ENCODE assay signal across 13 mouse cellular contexts in genomic region chr8:34472434-34472833, GRCm38 (mm10).
DNase-seq lines count a peak whose midpoint lies in the region; ATAC-seq and TF ChIP-seq lines count a peak whose summit lies in the region.
"Had no signal": no experiment of that assay in that cellular context is flagged by ENCODE, and none has a peak within 500 bp of the region (broad histone marks: within the 10 kb centered on the region; RNA-seq: fewer than 3 reads in every experiment).

No protein-coding gene starts in this region.

- peaks cover 15% of the 10 kb centered on the region for H3K4me1 ChIP-seq in lung, embryonic 14.5 days (ENCODE audit: insufficient read depth)
- peaks cover 22% of the 10 kb centered on the region for H3K4me1 ChIP-seq in forebrain, embryonic 12.5 days
- peaks cover 51% of the 10 kb centered on the region for H3K4me1 ChIP-seq in heart, embryonic 15.5 days (replicated peaks)
- peaks cover 25% of the 10 kb centered on the region for H3K4me1 ChIP-seq in midbrain, embryonic 16.5 days (ENCODE audit: control insufficient read depth, insufficient read depth, low read length)

- no peaks in the 10 kb centered on the region for H3K27me3 ChIP-seq in lung, embryonic 14.5 days (ENCODE audit: insufficient read depth, low read length)
- H3K27me3 ChIP-seq in forebrain, embryonic 12.5 days = no peaks in the 10 kb centered on the region
- H3K27me3 ChIP-seq in heart, embryonic 15.5 days = no peaks in the 10 kb centered on the region
- no peaks in the 10 kb centered on the region for H3K27me3 ChIP-seq in midbrain, embryonic 16.5 days (ENCODE audit: control insufficient read depth, insufficient read depth, low read depth, low read length)
- H3K27me3 ChIP-seq: lung, embryonic 15.5 days; neural tube, embryonic 12.5 days had no signal

- TF ChIP-seq CTCF in lung, embryonic 14.5 days (IDR thresholded peaks at IDR 0.05; ENCODE audit: low read depth) = no peak

- 18% methylated on average over 8 of the region's 8 CpGs for WGBS in lung, embryonic 14.5 days
- 26% methylated on average over 8 of the region's 8 CpGs for WGBS in forebrain, embryonic 12.5 days
- 23% methylated on average over 8 of the region's 8 CpGs for WGBS in heart, embryonic 15.5 days
- 12% methylated on average over 8 of the region's 8 CpGs for WGBS in midbrain, embryonic 16.5 days

- H3K9ac ChIP-seq in lung, embryonic 14.5 days = no peak overlapping the region
- no peak overlapping the region for H3K9ac ChIP-seq in forebrain, embryonic 12.5 days
- no peak overlapping the region for H3K9ac ChIP-seq in heart, embryonic 15.5 days
- H3K9ac ChIP-seq in midbrain, embryonic 16.5 days (ENCODE audit: low read depth, low read length) = peak overlapping the region; percentile 1; the same call in 1 of the 2 replicates
- H3K9ac ChIP-seq: lung, embryonic 15.5 days; neural tube, embryonic 12.5 days had no signal

- peak overlapping the region; percentile 22; the same call in 1 of the 2 replicates for H3K4me2 ChIP-seq in lung, embryonic 14.5 days
- 0 out of 2 replicates have a peak overlapping the region, but pooled peaks have one; percentile 2 for H3K4me2 ChIP-seq in forebrain, embryonic 12.5 days
- H3K4me2 ChIP-seq in heart, embryonic 15.5 days = peak overlapping the region; percentile 30; the same call in 1 of the 2 replicates
- peak overlapping the region; percentile 34 for H3K4me2 ChIP-seq in midbrain, embryonic 16.5 days (ENCODE audit: low read length)
- H3K4me2 ChIP-seq: lung, embryonic 15.5 days; neural tube, embryonic 12.5 days had no signal

- H3K27ac ChIP-seq in lung, embryonic 14.5 days (ENCODE audit: low read depth) = no peak overlapping the region
- H3K27ac ChIP-seq in forebrain, embryonic 12.5 days = 0 out of 2 replicates have a peak overlapping the region, but pooled peaks have one; percentile 9
- H3K27ac ChIP-seq in heart, embryonic 15.5 days = peak overlapping the region; percentile 78
- H3K27ac ChIP-seq in midbrain, embryonic 16.5 days (ENCODE audit: low read length) = peak overlapping the region; percentile 66
- H3K27ac ChIP-seq: lung, embryonic 15.5 days; neural tube, embryonic 12.5 days had no signal

- DNase-seq in lung, embryonic 14.5 days = peak; percentile 33
- DNase-seq in lung, postnatal 36 days = no peak
- no peak for DNase-seq in yolk sac, embryonic 10.5 days (ENCODE audit: low spot score)
- DNase-seq in cerebellum, adult 8-10 months = no peak
- DNase-seq: adrenal gland, adult 2 months; cerebellum, adult 11-12 months; kidney, postnatal 10 days; thymus, postnatal 25 days had no signal

- H3K4me3 ChIP-seq in lung, embryonic 14.5 days (ENCODE audit: low read depth, low read length) = no peak overlapping the region
- H3K4me3 ChIP-seq in forebrain, embryonic 12.5 days (replicated peaks) = no peak overlapping the region
- no peak overlapping the region for H3K4me3 ChIP-seq in heart, embryonic 15.5 days
- H3K4me3 ChIP-seq in midbrain, embryonic 16.5 days (ENCODE audit: low read depth, low read length) = no peak overlapping the region
- H3K4me3 ChIP-seq: lung, embryonic 15.5 days; neural tube, embryonic 12.5 days had no signal

- H3K36me3 ChIP-seq in lung, embryonic 14.5 days (ENCODE audit: insufficient read depth) = no peaks in the 10 kb centered on the region
- H3K36me3 ChIP-seq in forebrain, embryonic 12.5 days (replicated peaks) = no peaks in the 10 kb centered on the region
- no peaks in the 10 kb centered on the region for H3K36me3 ChIP-seq in heart, embryonic 15.5 days
- no peaks in the 10 kb centered on the region for H3K36me3 ChIP-seq in midbrain, embryonic 16.5 days (ENCODE audit: control insufficient read depth, insufficient read depth, low read length)
- H3K36me3 ChIP-seq: lung, embryonic 15.5 days; neural tube, embryonic 12.5 days had no signal

- no peak for ATAC-seq in lung, embryonic 14.5 days (ENCODE audit: insufficient read depth)
- ATAC-seq in forebrain, embryonic 12.5 days (ENCODE audit: low FRiP score) = peak; percentile 27; the same call in 1 of the 2 replicates
- ATAC-seq in heart, embryonic 15.5 days (replicated peaks; ENCODE audit: insufficient number of reproducible peaks, insufficient read depth, low FRiP score, low read depth) = peak; percentile 25; the same call in 1 of the 2 replicates
- peak; percentile 43; the same call in 1 of the 2 replicates for ATAC-seq in midbrain, embryonic 16.5 days

- no peaks in the 10 kb centered on the region for H3K9me3 ChIP-seq in lung, embryonic 14.5 days (ENCODE audit: low read depth, low read length)
- no peaks in the 10 kb centered on the region for H3K9me3 ChIP-seq in forebrain, embryonic 12.5 days
- H3K9me3 ChIP-seq in heart, embryonic 15.5 days (replicated peaks) = no peaks in the 10 kb centered on the region
- no peaks in the 10 kb centered on the region for H3K9me3 ChIP-seq in midbrain, embryonic 16.5 days (replicated peaks; ENCODE audit: control insufficient read depth, low read length, poor library complexity, severe bottlenecking)
- H3K9me3 ChIP-seq: lung, embryonic 15.5 days; neural tube, embryonic 12.5 days had no signal
